Mouse (Mus musculus) small intestine, adult 2 months (tissue): ENCODE data around the gene Reck.

ENCODE experiments used
- CTCF ChIP-seq: fragments of 200-500 bp; IDR thresholded peaks from 2 replicates; pipeline ENCODE4 v1.5.1; 2012; ENCODE audit warnings: low read depth, mild to moderate bottlenecking, control low read depth, inconsistent platforms, low read length, moderate library complexity, mixed read lengths; ENCODE audit not compliant: insufficient replicate concordance, insufficient read length; ENCODE audit errors: extremely low read depth
- POLR2A ChIP-seq: fragments of 200-500 bp; IDR thresholded peaks from 2 replicates; pipeline ENCODE4 v1.6.1; 2012; ENCODE audit warnings: low read depth, mild to moderate bottlenecking, control low read depth, inconsistent platforms, low read length, moderate library complexity

- TF ChIP-seq POLR2A (no peak), CTCF (no peak)
Observed at GRCm38 (mm10) chr4:43981251-43981650, 105.9 kb downstream of the Reck start.
